Mouse (Mus musculus): ENCODE measurements at regions not wholly inside any gene's neighbourhood (a gene's known extent, or its start where the extent isn't known, plus 50 kb on each side); places are given as distances from the start of the nearest gene placed in this dataset.
A peak's percentile ranks its signal among the peaks of the same experiment; 100 is the strongest.

DNA sequence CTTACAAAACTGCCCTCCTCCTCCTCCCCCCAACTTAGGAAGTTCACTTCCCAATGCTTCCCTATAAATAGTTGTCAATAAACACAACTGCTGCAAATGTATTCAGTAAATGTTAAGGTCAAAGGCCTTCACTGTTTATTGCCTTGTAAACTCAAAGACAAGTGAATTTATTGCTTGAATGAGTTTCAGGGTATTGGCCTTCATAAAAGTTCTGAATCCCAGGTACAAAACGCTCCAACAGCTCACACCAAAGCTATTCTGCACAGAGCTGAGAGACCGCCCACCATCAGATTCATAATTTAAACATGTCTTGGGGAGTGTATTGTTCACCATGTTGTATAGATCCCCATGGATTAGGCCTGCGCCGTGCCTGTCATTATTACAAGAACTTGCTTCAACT lies 53.9 kb upstream of the Cdkn3 start:
- DNase-seq (ENCODE audit: low spot score) (no peak), ATAC-seq (ENCODE audit: insufficient read depth, low read depth) (no peak)
- Histone ChIP-seq H3K4me2 (ENCODE audit: low read depth, low read length) (no peak overlapping the region), H3K4me1 (ENCODE audit: control insufficient read depth, insufficient read depth) (no peaks in the 10 kb centered on the region), H3K9me3 (replicated peaks; ENCODE audit: control insufficient read depth, low read length) (no peaks in the 10 kb centered on the region), H3K4me3 (ENCODE audit: low read depth, low read length) (no peak overlapping the region), H3K27me3 (ENCODE audit: control insufficient read depth, insufficient read depth, low read length) (0 out of 2 replicates have a peak, but pooled peaks cover 3% of the 10 kb centered on the region), H3K36me3 (replicated peaks; ENCODE audit: control insufficient read depth, insufficient read depth, low read length) (no peaks in the 10 kb centered on the region), H3K9ac (replicated peaks; ENCODE audit: low read depth, low read length) (no peak overlapping the region), H3K27ac (ENCODE audit: low read depth) (no peak overlapping the region)
- no peak for TF ChIP-seq CTCF (IDR thresholded peaks at IDR 0.05; ENCODE audit: low read depth)
- no peak for TF ChIP-seq EP300 (IDR thresholded peaks at IDR 0.05; ENCODE audit: low read depth)
- WGBS: 93% methylated on average over 4 of the region's 4 CpGs

DNA sequence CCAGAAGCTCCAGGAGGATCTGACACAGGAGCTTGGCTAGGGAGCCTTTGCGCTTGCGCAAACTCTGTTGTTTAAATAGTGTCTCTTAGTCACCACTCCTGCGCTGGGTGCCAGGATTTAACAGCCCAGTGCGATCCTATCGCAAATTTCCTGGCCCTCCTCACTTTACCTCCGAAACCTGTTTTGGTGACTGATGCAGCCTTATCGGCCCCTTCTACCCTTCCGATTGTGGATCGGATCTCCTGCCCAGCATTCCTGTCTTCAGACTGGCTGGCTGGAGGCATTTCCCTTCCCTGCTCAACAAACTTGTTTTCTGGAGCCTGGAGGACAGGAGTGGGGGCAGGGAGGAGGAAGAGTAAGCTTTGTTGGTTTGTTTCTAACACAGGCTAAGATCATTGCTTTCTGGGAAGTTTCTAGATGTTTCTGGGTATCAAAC lies 56.0 kb upstream of the Cdkn3 start:
- TF ChIP-seq CTCF (IDR thresholded peaks at IDR 0.05; ENCODE audit: low read depth): no peak
- no peak for TF ChIP-seq EP300 (IDR thresholded peaks at IDR 0.05; ENCODE audit: low read depth)
- WGBS: 17% methylated on average over 9 of the region's 9 CpGs
- no peak overlapping the region for H3K9ac ChIP-seq (replicated peaks; ENCODE audit: low read depth, low read length)

DNA sequence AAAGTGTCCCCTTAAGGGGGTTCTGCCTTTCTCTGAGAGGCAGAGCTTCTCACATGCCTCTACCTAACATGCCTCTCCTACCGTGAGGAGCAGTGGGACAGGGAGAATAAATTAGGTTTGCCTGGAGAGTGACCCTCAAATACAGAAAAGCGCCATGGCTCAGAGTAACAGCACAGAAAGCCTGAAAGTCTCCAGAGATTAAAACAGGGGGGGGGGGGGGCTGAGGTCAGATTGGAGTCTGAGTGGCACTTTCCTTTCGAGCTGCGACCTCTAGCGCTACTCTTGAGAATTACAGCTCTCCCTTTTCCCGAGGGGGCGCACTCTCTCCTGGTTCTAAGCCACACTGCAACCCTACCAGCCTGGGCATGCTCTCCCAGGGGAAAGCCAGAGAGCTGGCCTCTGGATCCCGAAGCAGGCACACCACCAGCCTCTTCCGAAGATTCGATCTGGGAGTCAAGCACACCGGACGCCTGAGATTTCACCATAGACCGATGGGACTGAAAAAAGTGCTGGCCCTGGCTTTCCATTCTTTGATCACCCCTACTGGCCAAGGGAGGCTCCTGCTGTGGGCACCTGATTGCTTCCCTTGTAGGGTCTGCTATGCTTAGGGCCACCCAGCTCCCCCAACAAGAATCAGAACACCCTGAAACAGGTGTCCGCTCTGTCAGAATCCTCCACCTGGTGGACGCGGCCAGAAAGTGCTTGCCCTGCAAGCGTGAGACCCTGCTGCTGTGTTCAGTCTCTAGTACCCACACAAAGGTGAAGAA lies 57.5 kb upstream of the Cdkn3 start:
- H3K4me1 ChIP-seq (ENCODE audit: control insufficient read depth, insufficient read depth): no peaks in the 10 kb centered on the region
- WGBS: 32% methylated on average over 17 of the region's 17 CpGs

More for the DNA sequence above, 56.0 kb upstream of the Cdkn3 start:
- Histone ChIP-seq H3K9me3 (replicated peaks; ENCODE audit: control insufficient read depth, low read length) (no peaks in the 10 kb centered on the region), H3K27me3 (ENCODE audit: control insufficient read depth, insufficient read depth, low read length) (0 out of 2 replicates have a peak, but pooled peaks cover 3% of the 10 kb centered on the region), H3K36me3 (replicated peaks; ENCODE audit: control insufficient read depth, insufficient read depth, low read length) (no peaks in the 10 kb centered on the region), H3K4me1 (ENCODE audit: control insufficient read depth, insufficient read depth) (no peaks in the 10 kb centered on the region), H3K27ac (ENCODE audit: low read depth) (no peak overlapping the region), H3K4me2 (ENCODE audit: low read depth, low read length) (peak overlapping the region; percentile 29), H3K4me3 (ENCODE audit: low read depth, low read length) (peak overlapping the region; percentile 17)
- DNase-seq (ENCODE audit: low spot score) (no peak), ATAC-seq (ENCODE audit: insufficient read depth, low read depth) (no peak)

DNA sequence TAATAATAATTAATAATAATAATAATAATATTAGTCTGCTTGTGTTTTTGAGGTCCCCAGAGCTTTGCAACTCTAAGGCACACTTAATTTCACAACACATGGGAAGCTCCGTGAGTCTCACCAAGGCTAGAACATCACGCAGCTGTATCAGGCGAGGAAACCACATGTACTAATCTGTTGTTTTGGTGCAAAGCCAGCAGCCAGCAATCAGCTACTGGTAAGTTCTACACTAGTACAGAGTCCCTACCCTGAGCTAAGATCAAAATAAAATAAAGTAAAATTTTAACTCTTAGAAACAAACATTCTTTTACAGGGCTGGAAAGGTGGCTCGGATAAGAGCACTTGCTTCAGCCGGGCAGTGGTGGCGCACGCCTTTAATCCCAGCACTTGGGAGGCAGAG lies 67.8 kb upstream of the Cdkn3 start:
- no peaks in the 10 kb centered on the region for H3K27me3 ChIP-seq (ENCODE audit: control insufficient read depth, insufficient read depth, low read length)
- ATAC-seq (ENCODE audit: insufficient read depth, low read depth) (no peak), DNase-seq (ENCODE audit: low spot score) (no peak)
- no peaks in the 10 kb centered on the region for H3K4me1 ChIP-seq (ENCODE audit: control insufficient read depth, insufficient read depth)
- H3K9ac ChIP-seq (replicated peaks; ENCODE audit: low read depth, low read length): no peak overlapping the region
- no peak overlapping the region for H3K27ac ChIP-seq (ENCODE audit: low read depth)
- WGBS: 90% methylated on average over 7 of the region's 7 CpGs
- H3K4me3 ChIP-seq (ENCODE audit: low read depth, low read length): no peak overlapping the region
- TF ChIP-seq EP300 (IDR thresholded peaks at IDR 0.05; ENCODE audit: low read depth) (no peak), CTCF (IDR thresholded peaks at IDR 0.05; ENCODE audit: low read depth) (no peak)
- no peaks in the 10 kb centered on the region for H3K9me3 ChIP-seq (replicated peaks; ENCODE audit: control insufficient read depth, low read length)
- H3K4me2 ChIP-seq (ENCODE audit: low read depth, low read length): no peak overlapping the region
- no peaks in the 10 kb centered on the region for H3K36me3 ChIP-seq (replicated peaks; ENCODE audit: control insufficient read depth, insufficient read depth, low read length)

More for the DNA sequence above, 57.5 kb upstream of the Cdkn3 start:
- ATAC-seq (ENCODE audit: insufficient read depth, low read depth): no peak
- Histone ChIP-seq H3K9me3 (replicated peaks; ENCODE audit: control insufficient read depth, low read length) (no peaks in the 10 kb centered on the region; the same call in 1 of the 2 replicates), H3K9ac (replicated peaks; ENCODE audit: low read depth, low read length) (no peak overlapping the region), H3K36me3 (replicated peaks; ENCODE audit: control insufficient read depth, insufficient read depth, low read length) (no peaks in the 10 kb centered on the region), H3K4me3 (ENCODE audit: low read depth, low read length) (no peak overlapping the region), H3K27ac (ENCODE audit: low read depth) (no peak overlapping the region), H3K27me3 (ENCODE audit: control insufficient read depth, insufficient read depth, low read length) (0 out of 2 replicates have a peak, but pooled peaks cover 3% of the 10 kb centered on the region), H3K4me2 (ENCODE audit: low read depth, low read length) (no peak overlapping the region)
- DNase-seq (ENCODE audit: low spot score): peak; percentile 31
- no peak for TF ChIP-seq EP300 (IDR thresholded peaks at IDR 0.05; ENCODE audit: low read depth)
- peak; percentile 64 for TF ChIP-seq CTCF (IDR thresholded peaks at IDR 0.05; ENCODE audit: low read depth)

DNA sequence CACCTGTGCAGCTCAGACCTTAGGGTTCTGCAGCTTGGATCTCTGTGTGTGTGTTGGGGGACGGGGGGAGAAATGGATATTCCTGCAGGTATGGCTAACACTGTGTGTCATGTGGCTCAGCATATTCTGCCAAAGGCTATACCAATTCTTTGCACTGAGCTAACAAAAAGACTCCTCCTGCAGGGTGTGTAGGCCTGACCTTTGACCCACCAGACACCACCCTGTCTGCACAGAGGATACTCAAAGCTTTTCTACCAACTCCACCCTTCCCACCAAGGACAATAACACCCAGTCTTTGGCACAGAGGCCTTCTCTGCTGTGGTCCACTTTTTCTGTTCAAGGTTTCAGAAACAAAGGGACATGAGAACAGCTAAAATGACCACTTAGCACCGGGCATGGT lies 68.3 kb upstream of the Cdkn3 start:
- ATAC-seq (ENCODE audit: insufficient read depth, low read depth): no peak
- no peak overlapping the region for H3K9ac ChIP-seq (replicated peaks; ENCODE audit: low read depth, low read length)
- no peak for TF ChIP-seq EP300 (IDR thresholded peaks at IDR 0.05; ENCODE audit: low read depth)
- TF ChIP-seq CTCF (IDR thresholded peaks at IDR 0.05; ENCODE audit: low read depth): no peak

More for the DNA sequence above, 68.3 kb upstream of the Cdkn3 start:
- no peaks in the 10 kb centered on the region for H3K4me1 ChIP-seq (ENCODE audit: control insufficient read depth, insufficient read depth)
- H3K36me3 ChIP-seq (replicated peaks; ENCODE audit: control insufficient read depth, insufficient read depth, low read length): no peaks in the 10 kb centered on the region
- no peak for DNase-seq (ENCODE audit: low spot score)
- no peak overlapping the region for H3K27ac ChIP-seq (ENCODE audit: low read depth)
- H3K4me3 ChIP-seq (ENCODE audit: low read depth, low read length): no peak overlapping the region
- 84% methylated on average over 2 of the region's 2 CpGs for WGBS
- H3K9me3 ChIP-seq (replicated peaks; ENCODE audit: control insufficient read depth, low read length): no peaks in the 10 kb centered on the region
- no peaks in the 10 kb centered on the region for H3K27me3 ChIP-seq (ENCODE audit: control insufficient read depth, insufficient read depth, low read length)
- no peak overlapping the region for H3K4me2 ChIP-seq (ENCODE audit: low read depth, low read length)

Measured in heart, postnatal 0 days (tissue).